Mouse (Mus musculus) lung, postnatal 0 days (tissue): ENCODE results near the gene Slc16a1. TPM values are rescaled to one million over a fixed set of nuclear protein-coding genes. Genes with fewer than 3 reads are reported as not detected.

ENCODE experiments used
- ATAC-seq: fragments of 200-750 bp; cut with Nextera tagmentation; 2 replicates; pipeline ENCODE4 v1.8.0; 2017; ENCODE audit warnings: moderate library complexity
- DNase-seq: peaks from one replicate; pipeline ENCODE4 v3.0.0-alpha.2; 2016; ENCODE audit warnings: low spot score
- H3K27ac ChIP-seq: fragments of 300-500 bp; sonication (generic); 2 replicates; pipeline ENCODE4 v1.5.1; 2014; ENCODE audit warnings: antibody characterized with exemption, mild to moderate bottlenecking, low read length, mixed read lengths
- H3K27me3 ChIP-seq: fragments of 300-500 bp; sonication (generic); replicated peaks from 2 replicates; pipeline ENCODE4 v1.6.1; 2014; ENCODE audit warnings: low read length, mixed read lengths; ENCODE audit not compliant: insufficient read depth
- H3K36me3 ChIP-seq: fragments of 300-500 bp; sonication (generic); 2 replicates; pipeline ENCODE4 v1.6.1; 2014; ENCODE audit warnings: low read length, mixed read lengths; ENCODE audit not compliant: insufficient read depth
- H3K4me1 ChIP-seq: fragments of 300-500 bp; sonication (generic); 2 replicates; pipeline ENCODE4 v1.6.1; 2014; ENCODE audit warnings: antibody characterized with exemption, low read depth, low read length, mixed read lengths; ENCODE audit not compliant: insufficient read depth
- H3K4me2 ChIP-seq: fragments of 300-500 bp; sonication (generic); replicated peaks from 2 replicates; pipeline ENCODE4 v1.6.1; 2014; ENCODE audit warnings: low read depth, mild to moderate bottlenecking, low read length, moderate library complexity, mixed read lengths
- H3K4me3 ChIP-seq: fragments of 300-500 bp; sonication (generic); 2 replicates; pipeline ENCODE4 v1.5.1; 2014; ENCODE audit warnings: low read depth, low read length
- H3K9ac ChIP-seq: fragments of 300-500 bp; sonication (generic); replicated peaks from 2 replicates; pipeline ENCODE4 v1.6.1; 2014; ENCODE audit warnings: low read depth, mild to moderate bottlenecking
- H3K9me3 ChIP-seq: fragments of 300-500 bp; sonication (generic); 2 replicates; pipeline ENCODE4 v1.6.1; 2016; ENCODE audit warnings: low read length, mixed read lengths
- CTCF ChIP-seq: IDR thresholded peaks from 2 replicates; pipeline ENCODE4 v1.5.1; 2016; ENCODE audit warnings: antibody characterized with exemption, mild to moderate bottlenecking
- EP300 ChIP-seq: IDR thresholded peaks from 2 replicates; pipeline ENCODE4 v1.6.1; 2016; ENCODE audit warnings: antibody characterized with exemption, mild to moderate bottlenecking, control low read depth
- WGBS: fragments of 180-500 bp; shearing (Covaris S2); extraction: QIAGEN DNeasy Blood & Tissue Kit; methylation state at CpG from one replicate; pipeline ENCODE4 v1.1.7; 2014; 5-methylcytosine and 5-hydroxymethylcytosine counted together
- polyA plus RNA-seq: library from polyadenylated mRNA; unstranded; fragments of >200 nt; fragmentation: Nextera tagmentation; extraction: Ambion mirVana; gene quantifications from 2 replicates; pipeline ENCODE4 v1.2.1, GENCODE M21; 2015

Slc16a1 gene
- polyA plus RNA-seq, 1 experiment from 2014 or later, result 17.5 TPM

DNA sequence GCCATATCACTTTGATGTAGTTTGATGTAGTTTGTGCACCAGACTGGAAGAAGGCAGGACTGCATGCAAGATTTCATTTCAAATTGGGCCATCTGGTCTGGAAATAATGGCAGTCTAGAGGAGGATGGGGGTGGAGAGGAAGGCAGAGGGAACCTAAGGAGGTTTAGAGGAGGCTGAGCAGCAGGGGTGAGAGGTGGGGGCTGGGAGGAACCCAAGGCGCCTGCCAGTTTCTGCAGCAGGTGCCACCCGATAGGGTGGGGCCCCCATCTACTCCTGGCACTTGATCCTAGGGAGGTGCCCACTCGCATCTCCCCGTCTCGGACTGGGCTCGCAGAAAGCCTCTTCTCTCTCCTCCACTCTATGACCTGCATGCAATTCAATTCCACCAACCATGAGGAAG is 33.1 kb downstream of the Slc16a1 start:
- no peak overlapping the region for H3K4me2 ChIP-seq
- 55% methylated on average over 5 of the region's 6 CpGs for WGBS
- H3K27ac ChIP-seq, result no peak overlapping the region
- no peak overlapping the region for H3K9ac ChIP-seq
- no peak overlapping the region for H3K4me3 ChIP-seq
- H3K36me3 ChIP-seq, result no peaks in the 10 kb centered on the region
- DNase-seq (peak; percentile 53), ATAC-seq (0 out of 2 replicates have a peak, but pooled peaks have one; percentile 11)
- no peaks in the 10 kb centered on the region for H3K9me3 ChIP-seq
- H3K4me1 ChIP-seq, result 0 out of 2 replicates have a peak, but pooled peaks cover 9% of the 10 kb centered on the region
- H3K27me3 ChIP-seq, result no peaks in the 10 kb centered on the region
- TF ChIP-seq CTCF (no peak), EP300 (no peak)

- Histone ChIP-seq H3K27me3 (no peaks in the 10 kb centered on the region), H3K36me3 (no peaks in the 10 kb centered on the region), H3K4me3 (no peak overlapping the region), H3K9me3 (no peaks in the 10 kb centered on the region), H3K4me1 (0 out of 2 replicates have a peak, but pooled peaks cover 9% of the 10 kb centered on the region), H3K9ac (no peak overlapping the region), H3K4me2 (no peak overlapping the region), H3K27ac (no peak overlapping the region)
- no peak for ATAC-seq
- WGBS, result 52% methylated on average over 4 of the region's 4 CpGs
- TF ChIP-seq CTCF, result no peak
- no peak for TF ChIP-seq EP300
- no peak for DNase-seq
Measured at GRCm38 (mm10) chr3:104672041-104672440, 33.6 kb downstream of the Slc16a1 start.

DNA sequence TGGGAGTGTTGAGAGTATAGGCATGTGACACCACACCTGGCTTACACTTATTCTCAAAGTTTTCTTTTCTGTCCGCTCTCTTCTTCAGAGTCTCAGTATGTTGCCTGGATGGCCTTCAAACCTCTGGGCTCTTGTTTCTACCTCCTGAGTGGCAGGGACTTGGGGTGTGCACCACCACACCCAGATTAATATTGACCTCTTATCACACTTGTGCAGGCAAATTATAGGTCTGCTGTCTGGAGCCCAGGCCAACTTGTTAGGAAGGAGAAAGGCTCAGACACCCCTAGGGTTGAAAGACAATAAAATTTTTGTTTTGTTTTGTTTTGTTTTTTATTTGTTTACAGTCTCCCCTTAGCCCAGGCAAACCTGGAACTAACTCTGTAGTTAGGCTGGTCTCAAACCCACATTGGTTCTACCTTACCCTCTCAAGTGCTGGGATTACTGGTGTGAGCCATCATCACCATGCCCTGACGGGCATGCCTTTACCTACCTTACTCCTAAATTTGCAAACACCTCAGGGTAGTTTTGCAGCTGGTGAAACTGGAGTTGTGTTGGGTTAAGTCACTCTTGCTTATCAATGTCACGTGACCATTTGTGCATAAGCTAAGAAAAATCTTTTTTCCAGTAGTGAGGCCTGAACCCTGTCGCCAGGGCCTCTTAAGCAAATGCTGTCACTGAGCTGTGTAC is 35.3 kb downstream of the Slc16a1 start:
- Histone ChIP-seq H3K4me2 (no peak overlapping the region), H3K27me3 (no peaks in the 10 kb centered on the region), H3K36me3 (no peaks in the 10 kb centered on the region), H3K9me3 (no peaks in the 10 kb centered on the region), H3K4me1 (0 out of 2 replicates have a peak, but pooled peaks cover 9% of the 10 kb centered on the region), H3K4me3 (no peak overlapping the region), H3K9ac (no peak overlapping the region; the same call in 1 of the 2 replicates), H3K27ac (no peak overlapping the region)
- no peak for TF ChIP-seq CTCF
- TF ChIP-seq EP300, result no peak
- DNase-seq (no peak), ATAC-seq (no peak)
- 62% methylated on average over 4 of the region's 4 CpGs for WGBS

GRCm38 (mm10) chr3:104674329-104675220 is 36.1 kb downstream of the Slc16a1 start:
- Histone ChIP-seq H3K9ac (no peak overlapping the region; the same call in 1 of the 2 replicates), H3K9me3 (no peaks in the 10 kb centered on the region), H3K4me2 (peak overlapping the region; percentile 70), H3K27me3 (no peaks in the 10 kb centered on the region), H3K4me3 (peak overlapping the region; percentile 27; the same call in 1 of the 2 replicates), H3K36me3 (no peaks in the 10 kb centered on the region), H3K27ac (0 out of 2 replicates have a peak overlapping the region, but pooled peaks have one; percentile 26), H3K4me1 (0 out of 2 replicates have a peak, but pooled peaks cover 9% of the 10 kb centered on the region)
- DNase-seq (peak; percentile 45), ATAC-seq (peak; percentile 27)
- WGBS, result 17% methylated on average over 13 of the region's 14 CpGs
- peak; percentile 35; the same call in 1 of the 2 replicates for TF ChIP-seq CTCF
- TF ChIP-seq EP300, result no peak

DNA sequence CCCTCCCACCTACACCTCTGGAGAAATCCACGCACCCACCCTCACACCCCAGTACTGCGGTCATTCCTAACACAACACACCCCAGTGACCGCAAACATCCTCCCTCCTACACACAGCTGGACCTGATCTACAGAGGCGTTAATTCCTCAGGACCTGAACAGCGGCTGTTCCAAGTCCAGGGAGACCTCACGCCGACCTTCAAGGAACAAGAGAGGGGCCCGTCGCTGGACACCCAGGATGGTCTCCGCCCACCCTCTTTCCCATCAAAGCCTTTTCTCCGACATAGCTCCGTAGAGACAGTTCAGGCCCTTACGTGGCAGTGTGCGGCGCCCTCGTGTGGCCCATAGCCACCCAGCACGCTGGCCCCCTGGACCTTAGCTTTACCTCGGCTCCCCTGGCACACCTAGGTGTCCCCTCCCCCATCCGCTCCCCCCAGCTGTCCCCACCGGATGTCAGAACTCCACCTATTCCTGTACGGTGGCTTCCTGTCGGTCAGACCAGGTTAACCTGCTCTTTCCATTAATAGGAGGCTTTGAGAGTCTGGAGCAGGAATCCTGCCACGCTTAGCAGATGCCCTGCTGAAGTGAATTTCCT is 36.9 kb downstream of the Slc16a1 start:
- Histone ChIP-seq H3K4me3 (peak overlapping the region; percentile 27), H3K36me3 (no peaks in the 10 kb centered on the region), H3K9me3 (no peaks in the 10 kb centered on the region), H3K4me2 (peak overlapping the region; percentile 70), H3K27ac (0 out of 2 replicates have a peak overlapping the region, but pooled peaks have one; percentile 20), H3K27me3 (no peaks in the 10 kb centered on the region), H3K4me1 (0 out of 2 replicates have a peak, but pooled peaks cover 9% of the 10 kb centered on the region), H3K9ac (no peak overlapping the region)
- no peak for TF ChIP-seq EP300
- peak; percentile 90 for TF ChIP-seq CTCF
- ATAC-seq (peak; percentile 79), DNase-seq (peak; percentile 80)
- 2% methylated on average over 23 of the region's 23 CpGs for WGBS
